Mouse (Mus musculus): ENCODE data around the gene Ssx2ip. TPM values are rescaled to one million over a fixed set of nuclear protein-coding genes. Genes with fewer than 3 reads are reported as not detected.

Ssx2ip gene
- polyA plus RNA-seq, 1 experiment from 2014 or later = 27.7 TPM

DNA sequence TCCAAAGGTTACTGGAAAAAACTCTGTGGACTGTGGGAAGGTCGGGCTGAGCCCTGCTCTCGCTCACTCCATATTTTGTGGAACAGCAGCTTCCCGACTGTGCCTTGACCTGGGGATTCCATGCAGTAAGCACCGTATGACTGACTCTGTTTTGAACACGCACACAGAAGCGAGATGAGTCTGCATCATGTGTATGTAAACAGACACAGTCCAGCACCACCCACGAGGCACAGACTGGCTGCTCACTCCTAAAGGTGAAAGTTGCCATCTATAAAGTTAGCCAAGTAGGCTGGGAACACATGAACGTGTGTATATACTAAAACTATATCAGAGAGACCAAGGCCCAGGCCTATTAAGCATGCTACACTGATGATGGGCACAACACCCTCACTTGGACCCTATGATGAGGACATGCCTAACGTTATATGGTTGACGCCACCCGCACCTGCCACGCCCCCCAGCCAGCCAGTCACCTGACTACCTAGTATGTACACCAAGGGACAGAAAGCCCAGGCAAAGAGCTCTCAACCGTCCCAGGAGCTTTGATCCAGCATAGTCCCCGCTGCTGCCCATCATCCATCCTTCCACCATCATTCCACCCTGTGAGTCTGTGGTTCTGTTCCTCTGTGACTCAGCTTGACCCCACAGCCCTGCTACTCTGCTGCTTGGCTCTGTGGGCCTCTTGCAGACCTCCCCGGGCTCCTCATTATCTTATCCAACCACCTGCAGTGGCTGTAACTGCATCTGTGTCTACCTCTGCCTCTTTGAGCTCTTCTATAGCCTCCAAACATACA, 27.9 kb upstream of the Ssx2ip start:
- Histone ChIP-seq H3K27ac (ENCODE audit: low read length) (no peak overlapping the region), H3K9me3 (replicated peaks; ENCODE audit: control insufficient read depth, low read length) (no peaks in the 10 kb centered on the region), H3K36me3 (ENCODE audit: control insufficient read depth, insufficient read depth, low read length) (no peaks in the 10 kb centered on the region), H3K27me3 (ENCODE audit: control insufficient read depth, insufficient read depth, low read length) (no peaks in the 10 kb centered on the region), H3K9ac (ENCODE audit: low read length) (no peak overlapping the region), H3K4me3 (replicated peaks; ENCODE audit: low read length) (no peak overlapping the region), H3K4me2 (ENCODE audit: low read depth, low read length) (no peak overlapping the region), H3K4me1 (ENCODE audit: control insufficient read depth, insufficient read depth, low read length) (0 out of 2 replicates have a peak, but pooled peaks cover 2% of the 10 kb centered on the region)
- 84% methylated on average over 15 of the region's 15 CpGs for WGBS
- peak; percentile 65; the same call in 1 of the 2 replicates for ATAC-seq (ENCODE audit: insufficient read depth, low FRiP score)

DNA sequence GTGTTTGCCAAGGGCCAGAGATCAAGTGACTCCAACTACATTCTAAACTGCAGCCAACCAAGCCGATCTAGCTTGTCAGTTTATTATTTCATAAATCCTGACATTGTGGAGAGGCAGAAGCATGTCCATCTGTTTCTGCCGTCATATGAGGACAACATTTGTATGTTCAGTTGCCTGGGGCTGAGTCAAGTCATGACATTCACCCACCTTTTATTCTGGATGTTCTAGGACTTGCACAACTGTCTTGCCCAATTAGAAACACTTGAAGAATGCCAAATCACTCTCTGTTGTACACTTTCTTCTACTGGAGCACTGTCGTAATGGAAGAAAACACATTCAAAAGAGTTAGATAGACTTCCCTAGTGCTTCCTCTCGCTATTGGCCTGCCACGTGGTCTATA, 27.2 kb upstream of the Ssx2ip start:
- 87% methylated on average over 5 of the region's 5 CpGs for WGBS
- Histone ChIP-seq H3K9ac (ENCODE audit: low read length) (no peak overlapping the region), H3K4me2 (ENCODE audit: low read depth, low read length) (no peak overlapping the region), H3K4me1 (ENCODE audit: control insufficient read depth, insufficient read depth, low read length) (0 out of 2 replicates have a peak, but pooled peaks cover 2% of the 10 kb centered on the region), H3K27ac (ENCODE audit: low read length) (no peak overlapping the region), H3K36me3 (ENCODE audit: control insufficient read depth, insufficient read depth, low read length) (no peaks in the 10 kb centered on the region), H3K27me3 (ENCODE audit: control insufficient read depth, insufficient read depth, low read length) (no peaks in the 10 kb centered on the region), H3K4me3 (replicated peaks; ENCODE audit: low read length) (no peak overlapping the region), H3K9me3 (replicated peaks; ENCODE audit: control insufficient read depth, low read length) (no peaks in the 10 kb centered on the region)
- ATAC-seq (ENCODE audit: insufficient read depth, low FRiP score) = no peak

DNA sequence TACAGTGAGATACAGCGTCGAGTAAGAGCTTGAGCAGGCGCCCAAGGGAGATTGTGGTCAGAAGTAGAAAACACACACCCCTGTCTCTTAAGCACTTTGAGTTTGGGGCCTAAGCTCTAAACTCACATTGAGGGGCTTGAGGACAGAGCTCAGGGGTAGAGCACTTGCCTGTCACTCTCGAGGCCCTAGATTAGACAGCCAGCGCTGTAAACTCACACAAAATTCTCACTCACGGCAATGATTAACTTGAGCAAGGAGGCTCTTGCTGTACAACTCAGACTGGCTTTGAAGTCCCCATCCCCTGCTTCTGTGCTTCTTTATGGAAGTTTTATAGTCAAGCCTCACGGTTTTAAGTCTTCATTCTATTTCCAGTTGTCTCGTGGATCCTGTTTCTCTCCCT, 25.7 kb upstream of the Ssx2ip start:
- no peak overlapping the region for H3K27ac ChIP-seq (ENCODE audit: low read length)
- H3K9me3 ChIP-seq (replicated peaks; ENCODE audit: control insufficient read depth, low read length) = no peaks in the 10 kb centered on the region
- H3K9ac ChIP-seq (ENCODE audit: low read length) = no peak overlapping the region
- H3K36me3 ChIP-seq (ENCODE audit: control insufficient read depth, insufficient read depth, low read length) = no peaks in the 10 kb centered on the region
- H3K27me3 ChIP-seq (ENCODE audit: control insufficient read depth, insufficient read depth, low read length) = no peaks in the 10 kb centered on the region
- ATAC-seq (ENCODE audit: insufficient read depth, low FRiP score) = no peak
- H3K4me2 ChIP-seq (ENCODE audit: low read depth, low read length) = no peak overlapping the region
- H3K4me1 ChIP-seq (ENCODE audit: control insufficient read depth, insufficient read depth, low read length) = 0 out of 2 replicates have a peak, but pooled peaks cover 2% of the 10 kb centered on the region
- WGBS = 70% methylated on average over 8 of the region's 8 CpGs
- no peak overlapping the region for H3K4me3 ChIP-seq (replicated peaks; ENCODE audit: low read length)

DNA sequence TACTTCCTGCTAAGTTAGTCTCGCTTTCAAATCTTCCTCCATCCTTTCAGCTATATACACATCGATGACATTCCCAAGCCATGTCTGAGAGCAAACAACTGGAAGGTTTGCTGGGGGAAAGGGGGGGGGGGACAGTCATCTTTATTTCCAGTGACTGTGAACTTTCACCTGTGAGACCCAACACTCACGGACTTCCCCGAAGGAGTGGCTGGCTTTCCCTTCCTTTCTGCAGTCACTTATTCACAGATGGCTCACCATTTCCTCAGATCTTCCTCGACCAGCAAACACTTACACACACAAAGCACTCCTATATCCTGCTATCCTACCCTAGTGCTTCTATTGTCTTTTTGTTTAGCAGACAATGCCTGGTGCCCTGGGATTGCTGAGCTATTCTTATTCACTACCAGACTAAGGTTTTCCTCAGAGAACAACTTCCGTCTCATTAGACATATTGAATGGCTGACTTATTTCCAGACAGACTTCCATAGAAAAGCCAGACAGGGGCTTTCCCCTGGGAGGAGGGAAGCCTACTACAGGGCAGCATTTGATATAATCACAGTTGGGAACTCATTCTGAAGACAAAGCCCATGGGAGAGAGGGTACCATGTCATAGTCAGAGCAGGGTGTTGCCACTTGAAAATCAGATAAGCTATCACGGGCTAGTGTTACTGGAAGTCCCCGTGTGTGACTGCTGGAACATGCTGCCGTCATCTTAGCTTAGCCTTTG, 24.5 kb upstream of the Ssx2ip start:
- no peak for ATAC-seq (ENCODE audit: insufficient read depth, low FRiP score)
- Histone ChIP-seq H3K9ac (ENCODE audit: low read length) (no peak overlapping the region), H3K4me2 (ENCODE audit: low read depth, low read length) (no peak overlapping the region), H3K27me3 (ENCODE audit: control insufficient read depth, insufficient read depth, low read length) (no peaks in the 10 kb centered on the region), H3K4me1 (ENCODE audit: control insufficient read depth, insufficient read depth, low read length) (0 out of 2 replicates have a peak, but pooled peaks cover 2% of the 10 kb centered on the region), H3K27ac (ENCODE audit: low read length) (no peak overlapping the region), H3K4me3 (replicated peaks; ENCODE audit: low read length) (no peak overlapping the region), H3K9me3 (replicated peaks; ENCODE audit: control insufficient read depth, low read length) (no peaks in the 10 kb centered on the region), H3K36me3 (ENCODE audit: control insufficient read depth, insufficient read depth, low read length) (no peaks in the 10 kb centered on the region)
- WGBS = 49% methylated on average over 9 of the region's 9 CpGs

DNA sequence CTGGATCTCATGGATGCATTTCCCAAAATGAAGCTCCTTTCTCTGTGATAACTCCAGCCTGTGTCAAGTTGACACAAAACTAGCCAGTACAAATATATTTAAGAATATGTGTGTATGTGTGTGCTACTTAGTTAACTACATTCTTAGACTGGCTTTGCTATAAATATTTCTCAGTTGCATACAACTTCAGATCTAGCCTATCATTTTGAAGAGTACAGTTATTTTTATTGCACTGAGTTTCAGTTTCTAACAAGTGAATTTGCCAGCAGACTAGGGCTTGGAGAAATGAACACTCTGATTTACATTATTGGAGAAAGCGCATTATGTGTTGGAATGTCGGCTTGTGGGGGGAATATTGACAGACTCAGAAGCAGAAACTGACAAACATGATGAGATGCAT, 23.6 kb upstream of the Ssx2ip start:
- no peak overlapping the region for H3K27ac ChIP-seq (ENCODE audit: low read length)
- H3K9me3 ChIP-seq (replicated peaks; ENCODE audit: control insufficient read depth, low read length) = no peaks in the 10 kb centered on the region
- H3K4me3 ChIP-seq (replicated peaks; ENCODE audit: low read length) = no peak overlapping the region
- no peaks in the 10 kb centered on the region for H3K4me1 ChIP-seq (ENCODE audit: control insufficient read depth, insufficient read depth, low read length)
- H3K36me3 ChIP-seq (ENCODE audit: control insufficient read depth, insufficient read depth, low read length) = no peaks in the 10 kb centered on the region
- no peak for ATAC-seq (ENCODE audit: insufficient read depth, low FRiP score)
- 82% methylated on average over 2 of the region's 2 CpGs for WGBS
- H3K4me2 ChIP-seq (ENCODE audit: low read depth, low read length) = no peak overlapping the region
- H3K27me3 ChIP-seq (ENCODE audit: control insufficient read depth, insufficient read depth, low read length) = no peaks in the 10 kb centered on the region
- H3K9ac ChIP-seq (ENCODE audit: low read length) = no peak overlapping the region

DNA sequence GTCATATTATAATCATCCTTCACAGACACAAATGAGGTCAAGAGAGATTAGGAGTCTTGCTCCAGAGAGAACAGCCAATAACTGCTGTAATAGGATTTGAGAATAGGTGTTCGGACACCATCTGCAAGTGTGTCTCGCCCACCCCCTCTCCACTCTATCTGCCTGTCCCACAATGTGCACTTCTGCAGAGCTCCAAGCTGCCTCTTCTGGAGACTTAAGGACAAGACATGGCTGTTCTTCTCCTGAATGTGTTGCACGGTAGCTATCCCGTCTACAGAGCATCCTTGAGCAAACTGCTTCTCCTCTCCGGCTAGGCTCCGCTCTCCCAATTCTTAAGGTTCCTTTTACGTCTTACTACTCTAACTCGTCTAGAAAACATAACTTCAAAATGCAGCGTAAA, 23.0 kb upstream of the Ssx2ip start:
- 91% methylated on average over 9 of the region's 9 CpGs for WGBS
- H3K27ac ChIP-seq (ENCODE audit: low read length) = no peak overlapping the region
- no peaks in the 10 kb centered on the region for H3K27me3 ChIP-seq (ENCODE audit: control insufficient read depth, insufficient read depth, low read length)
- ATAC-seq (ENCODE audit: insufficient read depth, low FRiP score) = no peak
- H3K9ac ChIP-seq (ENCODE audit: low read length) = no peak overlapping the region
- no peaks in the 10 kb centered on the region for H3K9me3 ChIP-seq (replicated peaks; ENCODE audit: control insufficient read depth, low read length)
- no peak overlapping the region for H3K4me2 ChIP-seq (ENCODE audit: low read depth, low read length)
- H3K36me3 ChIP-seq (ENCODE audit: control insufficient read depth, insufficient read depth, low read length) = no peaks in the 10 kb centered on the region
- H3K4me3 ChIP-seq (replicated peaks; ENCODE audit: low read length) = no peak overlapping the region
- no peaks in the 10 kb centered on the region for H3K4me1 ChIP-seq (ENCODE audit: control insufficient read depth, insufficient read depth, low read length)

DNA sequence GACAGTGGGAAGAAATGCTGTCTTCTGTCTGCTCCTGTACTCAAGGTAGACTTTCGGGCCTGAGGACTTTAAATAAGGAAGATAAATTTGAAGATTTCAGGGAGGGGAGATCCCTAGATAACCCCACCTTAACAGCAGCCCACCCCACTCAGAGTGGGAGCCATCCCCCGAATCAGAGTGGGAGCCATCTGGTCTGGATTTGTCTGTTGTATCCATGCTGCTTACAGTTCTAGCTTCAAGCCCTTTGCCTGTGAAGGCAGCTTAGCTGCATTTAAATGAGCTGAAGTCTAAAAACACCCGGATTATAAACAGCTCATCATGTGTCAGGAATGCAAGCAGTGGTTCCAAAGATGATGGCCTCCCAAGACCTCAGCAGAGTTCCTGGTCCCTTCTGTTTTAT, 17.6 kb upstream of the Ssx2ip start:
- no peaks in the 10 kb centered on the region for H3K9me3 ChIP-seq (replicated peaks; ENCODE audit: control insufficient read depth, low read length)
- no peaks in the 10 kb centered on the region for H3K4me1 ChIP-seq (ENCODE audit: control insufficient read depth, insufficient read depth, low read length)
- H3K4me3 ChIP-seq (replicated peaks; ENCODE audit: low read length) = no peak overlapping the region
- no peak overlapping the region for H3K4me2 ChIP-seq (ENCODE audit: low read depth, low read length)
- no peak for ATAC-seq (ENCODE audit: insufficient read depth, low FRiP score)
- H3K27ac ChIP-seq (ENCODE audit: low read length) = no peak overlapping the region
- WGBS = 65% methylated on average over 3 of the region's 3 CpGs
- H3K27me3 ChIP-seq (ENCODE audit: control insufficient read depth, insufficient read depth, low read length) = no peaks in the 10 kb centered on the region
- H3K36me3 ChIP-seq (ENCODE audit: control insufficient read depth, insufficient read depth, low read length) = no peaks in the 10 kb centered on the region
- no peak overlapping the region for H3K9ac ChIP-seq (ENCODE audit: low read length)

DNA sequence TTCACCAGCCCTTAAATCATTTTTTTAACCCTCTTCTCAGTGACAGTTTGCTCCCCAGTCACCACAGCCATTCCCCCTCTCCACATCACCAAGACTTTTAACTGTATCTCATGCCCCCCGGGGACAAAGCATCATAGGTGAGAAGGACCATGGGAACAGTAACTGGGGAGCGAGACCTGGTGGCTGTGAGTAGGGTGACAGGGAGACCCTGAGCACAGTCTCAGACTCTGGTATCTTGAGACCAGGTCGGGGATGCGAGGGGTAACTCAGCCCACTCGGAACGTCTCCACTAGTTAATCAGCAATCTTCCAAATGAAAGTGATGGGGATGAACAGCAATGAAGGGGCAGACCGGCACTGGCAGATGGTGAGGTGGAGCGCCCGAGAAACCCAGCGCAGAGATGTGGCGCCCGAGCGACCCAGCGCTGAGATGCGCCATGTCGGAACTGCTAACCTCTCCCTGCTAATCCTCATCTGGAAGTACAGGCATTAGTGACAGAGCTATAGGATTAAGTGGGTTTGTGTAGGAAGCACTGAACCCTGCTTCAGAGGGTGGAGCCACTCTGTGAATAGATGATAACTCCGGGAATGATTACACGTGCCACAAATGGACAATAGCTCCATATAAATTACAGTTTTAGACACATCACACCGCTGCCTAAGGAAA, 11.7 kb upstream of the Ssx2ip start:
- WGBS = 68% methylated on average over 19 of the region's 19 CpGs
- no peak overlapping the region for H3K27ac ChIP-seq (ENCODE audit: low read length)
- H3K9me3 ChIP-seq (replicated peaks; ENCODE audit: control insufficient read depth, low read length) = no peaks in the 10 kb centered on the region
- H3K9ac ChIP-seq (ENCODE audit: low read length) = no peak overlapping the region
- H3K27me3 ChIP-seq (ENCODE audit: control insufficient read depth, insufficient read depth, low read length) = no peaks in the 10 kb centered on the region
- no peaks in the 10 kb centered on the region for H3K36me3 ChIP-seq (ENCODE audit: control insufficient read depth, insufficient read depth, low read length)
- H3K4me3 ChIP-seq (replicated peaks; ENCODE audit: low read length) = no peak overlapping the region
- peaks cover 3% of the 10 kb centered on the region; the same call in 1 of the 2 replicates for H3K4me1 ChIP-seq (ENCODE audit: control insufficient read depth, insufficient read depth, low read length)
- no peak for ATAC-seq (ENCODE audit: insufficient read depth, low FRiP score)
- no peak overlapping the region for H3K4me2 ChIP-seq (ENCODE audit: low read depth, low read length)

DNA sequence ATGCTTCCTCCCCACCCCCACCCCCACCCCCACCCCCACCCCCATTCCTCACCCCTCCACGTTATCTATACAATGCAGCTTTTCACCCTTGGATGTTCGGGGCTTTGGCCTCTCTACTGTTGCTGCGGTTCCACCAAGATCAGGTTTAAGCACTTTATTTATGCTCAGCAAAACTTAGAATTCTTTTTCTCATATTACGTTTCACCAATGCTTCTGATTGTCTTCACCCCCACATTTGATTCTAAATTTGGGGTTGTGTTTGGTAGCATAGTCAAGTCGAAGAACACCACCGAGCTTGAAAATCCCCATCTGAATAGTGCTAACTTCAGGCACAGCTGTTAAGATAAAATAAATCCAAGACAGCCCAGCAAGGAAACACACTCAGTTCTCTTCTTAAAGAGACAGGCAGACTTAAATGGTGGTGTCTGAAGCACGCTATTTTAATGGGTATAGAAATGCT, 10.8 kb upstream of the Ssx2ip start:
- Histone ChIP-seq H3K36me3 (ENCODE audit: control insufficient read depth, insufficient read depth, low read length) (no peaks in the 10 kb centered on the region), H3K27me3 (ENCODE audit: control insufficient read depth, insufficient read depth, low read length) (no peaks in the 10 kb centered on the region), H3K4me3 (replicated peaks; ENCODE audit: low read length) (no peak overlapping the region), H3K4me1 (ENCODE audit: control insufficient read depth, insufficient read depth, low read length) (peaks cover 3% of the 10 kb centered on the region; the same call in 1 of the 2 replicates), H3K9me3 (replicated peaks; ENCODE audit: control insufficient read depth, low read length) (no peaks in the 10 kb centered on the region), H3K4me2 (ENCODE audit: low read depth, low read length) (0 out of 2 replicates have a peak overlapping the region, but pooled peaks have one; percentile 14), H3K9ac (ENCODE audit: low read length) (no peak overlapping the region), H3K27ac (ENCODE audit: low read length) (no peak overlapping the region)
- 22% methylated on average over 7 of the region's 7 CpGs for WGBS
- ATAC-seq (ENCODE audit: insufficient read depth, low FRiP score) = no peak

Data from stomach, embryonic 16.5 days (tissue).